Mouse (Mus musculus): Measurements from ENCODE around the gene Gm10322.

Gm10322 gene

GRCm38 (mm10) chr10:59665503-59666291, 49.8 kb downstream of the Gm10322 start:
- DNase-seq: no peak

All from cerebellum, adult 11 months (tissue).